Mouse (Mus musculus): Measurements from ENCODE around the gene Cpm. TPM values are rescaled to one million over a fixed set of nuclear protein-coding genes. Genes with fewer than 3 reads are reported as not detected.

Gene Cpm
- total and polyA plus RNA-seq, 3 experiments = 0.04 to 0.31 (median 0.17) TPM

- no peak overlapping the region for H3K9ac ChIP-seq (ENCODE audit: insufficient read depth, low read depth)
- no peaks in the 10 kb centered on the region for H3K9me3 ChIP-seq (replicated peaks; ENCODE audit: low read length)
- no peaks in the 10 kb centered on the region for H3K27me3 ChIP-seq (replicated peaks)
- H3K4me2 ChIP-seq (ENCODE audit: insufficient read depth, low read depth, poor library complexity, severe bottlenecking) = no peak overlapping the region
- no peak overlapping the region for H3K4me3 ChIP-seq (replicated peaks in 1 of 3; ENCODE audit: low read depth in 2 of 3, low read length in 2 of 3, poor library complexity in 1 of 3)
- no peak for DNase-seq (ENCODE audit: extremely low read depth)
- no peaks in the 10 kb centered on the region for H3K4me1 ChIP-seq (ENCODE audit: control insufficient read depth in 1 of 2, insufficient read depth in 2 of 2)
- H3K79me2 ChIP-seq (replicated peaks; ENCODE audit: control insufficient read depth, extremely low read depth, insufficient read depth, poor library complexity, severe bottlenecking) = no peaks in the 10 kb centered on the region
- TF ChIP-seq POLR2AphosphoS2 (IDR thresholded peaks at IDR 0.05; ENCODE audit: low read depth, low read length) = no peak
- no peak for TF ChIP-seq MAFK (IDR thresholded peaks at IDR 0.05; ENCODE audit: insufficient replicate concordance, low read length)
- TF ChIP-seq MXI1 (IDR thresholded peaks at IDR 0.05; ENCODE audit: low read depth, low read length) = no peak
- no peak for TF ChIP-seq ZKSCAN1 (IDR thresholded peaks at IDR 0.05; ENCODE audit: borderline replicate concordance, low read depth, low read length)
- no peak for TF ChIP-seq TCF12 (IDR thresholded peaks at IDR 0.05; ENCODE audit: low read depth, low read length)
- TF ChIP-seq MEF2A (IDR thresholded peaks at IDR 0.05; ENCODE audit: borderline replicate concordance, low read depth, low read length) = no peak
- no peak for TF ChIP-seq KAT2A (IDR thresholded peaks at IDR 0.05; ENCODE audit: insufficient replicate concordance, low read length)
- no peak for TF ChIP-seq IRF4 (IDR thresholded peaks at IDR 0.05; ENCODE audit: low read depth, low read length)
- no peak for TF ChIP-seq JUND (conservative IDR thresholded peaks at IDR 0.05; ENCODE audit: low read depth, low read length)
- H3K27ac ChIP-seq (ENCODE audit: insufficient read depth, low read depth) = no peak overlapping the region
- in situ Hi-C loops (cut with MboI; ENCODE audit: low pct_ligation_motif_present, low pct_unique_long_range_greater_than_20kb, low sequenced_read_pairs) = no loop called here
- dilution Hi-C loops (cut with MboI; ENCODE audit: extremely low pct_ligation_motif_present, extremely low pct_unique_long_range_greater_than_20kb, low sequenced_read_pairs) = no loop called here
- no peaks in the 10 kb centered on the region for H3K36me3 ChIP-seq (replicated peaks in 1 of 2; ENCODE audit: control insufficient read depth in 1 of 2, insufficient read depth in 1 of 2, low read length in 1 of 2)
These were observed 23.7 kb upstream of the Cpm start for GRCm38 (mm10) chr10:117605283-117606243.

- H3K4me2 ChIP-seq (ENCODE audit: insufficient read depth, low read depth, poor library complexity, severe bottlenecking) = no peak overlapping the region
- H3K36me3 ChIP-seq (replicated peaks in 1 of 2; ENCODE audit: control insufficient read depth in 1 of 2, insufficient read depth in 1 of 2, low read length in 1 of 2) = no peaks in the 10 kb centered on the region
- no peak overlapping the region for H3K27ac ChIP-seq (ENCODE audit: insufficient read depth, low read depth)
- no peaks in the 10 kb centered on the region for H3K27me3 ChIP-seq (replicated peaks)
- H3K4me1 ChIP-seq (ENCODE audit: control insufficient read depth in 1 of 2, insufficient read depth in 2 of 2) = no peaks in the 10 kb centered on the region
- H3K4me3 ChIP-seq (replicated peaks in 1 of 3; ENCODE audit: low read depth in 2 of 3, low read length in 2 of 3, poor library complexity in 1 of 3) = no peak overlapping the region
- dilution Hi-C loops (cut with MboI; ENCODE audit: extremely low pct_ligation_motif_present, extremely low pct_unique_long_range_greater_than_20kb, low sequenced_read_pairs) = no loop called here
- H3K9ac ChIP-seq (ENCODE audit: insufficient read depth, low read depth) = no peak overlapping the region
- no peaks in the 10 kb centered on the region for H3K9me3 ChIP-seq (replicated peaks; ENCODE audit: low read length)
- no peak for DNase-seq (ENCODE audit: extremely low read depth)
- in situ Hi-C loops (cut with MboI; ENCODE audit: low pct_ligation_motif_present, low pct_unique_long_range_greater_than_20kb, low sequenced_read_pairs) = no loop called here
- H3K79me2 ChIP-seq (replicated peaks; ENCODE audit: control insufficient read depth, extremely low read depth, insufficient read depth, poor library complexity, severe bottlenecking) = no peaks in the 10 kb centered on the region
- TF ChIP-seq MAZ (IDR thresholded peaks at IDR 0.05; ENCODE audit: low read depth, low read length) (no peak), UBTF (IDR thresholded peaks at IDR 0.05; ENCODE audit: low read depth, low read length) (no peak), GABPA (IDR thresholded peaks at IDR 0.05; ENCODE audit: insufficient replicate concordance, low read depth, low read length) (no peak), JUND (conservative IDR thresholded peaks at IDR 0.05; ENCODE audit: low read depth, low read length) (no peak), NELFE (IDR thresholded peaks at IDR 0.05; ENCODE audit: low read depth, low read length) (no peak), KAT2A (IDR thresholded peaks at IDR 0.05; ENCODE audit: insufficient replicate concordance, low read length) (no peak), BHLHE40 (IDR thresholded peaks at IDR 0.05; ENCODE audit: low read depth, low read length) (no peak), POLR2AphosphoS2 (IDR thresholded peaks at IDR 0.05; ENCODE audit: low read depth, low read length) (no peak), RAD21 (IDR thresholded peaks at IDR 0.05; ENCODE audit: low read depth, low read length) (no peak), JUN (IDR thresholded peaks at IDR 0.05; ENCODE audit: insufficient read depth, low read depth, low read length) (no peak)
These were observed 22.9 kb upstream of the Cpm start for GRCm38 (mm10) chr10:117606423-117606822.
